Comparison of ENCODE assay signal across 18 mouse cellular contexts in the genomic region with DNA sequence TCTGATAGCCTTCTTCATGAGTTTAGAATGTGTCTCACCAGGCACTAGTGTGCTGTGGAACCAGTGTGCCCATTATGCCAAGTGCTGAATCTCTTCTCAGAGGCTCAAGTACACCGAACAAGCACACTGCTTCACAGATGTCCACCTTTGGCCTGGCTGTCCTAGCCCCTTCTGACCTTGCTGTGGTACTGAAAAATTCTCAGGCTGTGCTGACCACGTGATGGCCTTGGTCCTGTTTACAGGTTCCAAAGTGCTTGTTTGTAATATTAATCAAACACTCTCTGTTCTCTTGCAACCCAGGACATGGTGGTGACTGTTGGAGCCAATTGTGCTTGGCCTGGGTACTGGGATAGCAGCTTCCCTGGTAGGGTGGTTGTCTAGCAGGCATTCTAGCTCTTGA. TPM values are rescaled to one million over a fixed set of nuclear protein-coding genes. Genes with fewer than 3 reads are reported as not detected.
DNase-seq lines count a peak whose midpoint lies in the region; ATAC-seq and TF ChIP-seq lines count a peak whose summit lies in the region.
"Had no signal": no experiment of that assay in that cellular context is flagged by ENCODE, and none has a peak within 500 bp of the region (broad histone marks: within the 10 kb centered on the region; RNA-seq: fewer than 3 reads in every experiment).

No protein-coding gene starts in this region.

- H3K9ac ChIP-seq in kidney, embryonic 14.5 days (ENCODE audit: low read depth, low read length) = no peak overlapping the region
- H3K9ac ChIP-seq in kidney, postnatal 0 days (ENCODE audit: low read depth, low read length) = no peak overlapping the region
- H3K9ac ChIP-seq in liver, embryonic 12.5 days = peak overlapping the region; percentile 76
- H3K9ac ChIP-seq in heart, adult 2 months (ENCODE audit: low read depth, low read length) = no peak overlapping the region
- H3K9ac ChIP-seq: forebrain, embryonic 13.5 days; limb, embryonic 13.5 days had no signal

- no peak overlapping the region for H3K4me3 ChIP-seq in kidney, embryonic 14.5 days (ENCODE audit: low read length)
- H3K4me3 ChIP-seq in kidney, postnatal 0 days (replicated peaks; ENCODE audit: low read depth, low read length) = no peak overlapping the region
- peak overlapping the region; percentile 57 for H3K4me3 ChIP-seq in liver, embryonic 12.5 days
- H3K4me3 ChIP-seq in heart, adult 2 months = no peak overlapping the region
- H3K4me3 ChIP-seq in gastrocnemius, adult 2 months = no peak overlapping the region
- H3K4me3 ChIP-seq: forebrain, embryonic 13.5 days; layer of hippocampus, adult 2 months; limb, embryonic 13.5 days had no signal

- no peak for ATAC-seq in kidney, embryonic 14.5 days (ENCODE audit: low FRiP score, low TSS enrichment)
- ATAC-seq in kidney, postnatal 0 days (replicated peaks; ENCODE audit: low FRiP score, low read depth) = 0 out of 2 replicates have a peak, but pooled peaks have one; percentile 14
- no peak for ATAC-seq in liver, embryonic 12.5 days
- ATAC-seq in granulocyte monocyte progenitor cell, adult 5-6 weeks (replicated peaks; ENCODE audit: poor library complexity, severe bottlenecking) = no peak
- ATAC-seq: forebrain, embryonic 13.5 days; midbrain, embryonic 16.5 days had no signal

- 77% methylated on average over 2 of the region's 2 CpGs for WGBS in kidney, embryonic 14.5 days
- WGBS in kidney, postnatal 0 days = 90% methylated on average over 2 of the region's 2 CpGs
- 56% methylated on average over 2 of the region's 2 CpGs for WGBS in liver, embryonic 12.5 days (ENCODE audit: insufficient replicate concordance)
- 81% methylated on average over 2 of the region's 2 CpGs for WGBS in heart, adult 2 months

- no peak overlapping the region for H3K27ac ChIP-seq in kidney, embryonic 14.5 days (ENCODE audit: low read depth, low read length)
- H3K27ac ChIP-seq in kidney, postnatal 0 days = peak overlapping the region; percentile 60; the same call in 1 of the 2 replicates
- peak overlapping the region; percentile 96 for H3K27ac ChIP-seq in liver, embryonic 12.5 days
- H3K27ac ChIP-seq in heart, adult 2 months = no peak overlapping the region
- H3K27ac ChIP-seq in gastrocnemius, adult 2 months = no peak overlapping the region
- H3K27ac ChIP-seq: forebrain, embryonic 13.5 days; layer of hippocampus, adult 2 months; limb, embryonic 13.5 days had no signal

- 0 out of 2 replicates have a peak, but pooled peaks cover 4% of the 10 kb centered on the region for H3K36me3 ChIP-seq in kidney, embryonic 14.5 days (ENCODE audit: control insufficient read depth, insufficient read depth, low read length)
- 0 out of 2 replicates have a peak, but pooled peaks cover 12% of the 10 kb centered on the region for H3K36me3 ChIP-seq in kidney, postnatal 0 days (ENCODE audit: insufficient read depth, low read length)
- H3K36me3 ChIP-seq in liver, embryonic 12.5 days = peaks cover 30% of the 10 kb centered on the region
- no peaks in the 10 kb centered on the region for H3K36me3 ChIP-seq in heart, adult 2 months (ENCODE audit: control insufficient read depth, insufficient read depth, low read length)

- no peaks in the 10 kb centered on the region for H3K9me3 ChIP-seq in kidney, embryonic 14.5 days (ENCODE audit: control insufficient read depth, low read length)
- no peaks in the 10 kb centered on the region for H3K9me3 ChIP-seq in kidney, postnatal 0 days (replicated peaks; ENCODE audit: low read length)
- H3K9me3 ChIP-seq in liver, embryonic 12.5 days (replicated peaks) = no peaks in the 10 kb centered on the region
- H3K9me3 ChIP-seq: forebrain, embryonic 13.5 days; limb, embryonic 13.5 days had no signal

- H3K4me1 ChIP-seq in kidney, embryonic 14.5 days (ENCODE audit: control insufficient read depth, insufficient read depth, low read length) = peaks cover 2% of the 10 kb centered on the region; the same call in 1 of the 2 replicates
- H3K4me1 ChIP-seq in kidney, postnatal 0 days (replicated peaks; ENCODE audit: insufficient read depth, low read length) = peaks cover 17% of the 10 kb centered on the region
- H3K4me1 ChIP-seq in liver, embryonic 12.5 days = peaks cover 92% of the 10 kb centered on the region
- peaks cover 4% of the 10 kb centered on the region for H3K4me1 ChIP-seq in heart, adult 2 months (ENCODE audit: control insufficient read depth, insufficient read depth, low read length)

- TF ChIP-seq CTCF in kidney, postnatal 0 days (IDR thresholded peaks at IDR 0.05; ENCODE audit: low read depth) = no peak
- no peak for TF ChIP-seq CTCF in heart, adult 2 months (IDR thresholded peaks at IDR 0.05)
- TF ChIP-seq CTCF in gastrocnemius, adult 2 months (IDR thresholded peaks at IDR 0.05) = no peak

- no peaks in the 10 kb centered on the region for H3K79me2 ChIP-seq in heart, adult 2 months (replicated peaks; ENCODE audit: control insufficient read depth, insufficient read depth, low read length)

- TF ChIP-seq EP300 in heart, adult 2 months (IDR thresholded peaks at IDR 0.05; ENCODE audit: insufficient read depth, low read depth, low read length) = no peak

- TF ChIP-seq POLR2A in heart, adult 2 months (IDR thresholded peaks at IDR 0.05; ENCODE audit: insufficient read depth, low read depth, low read length) = no peak

- intact Hi-C loops in heart, adult 2 months (cut with DNase I) = no loop called here
- intact Hi-C loops in gastrocnemius, adult 2 months (cut with DNase I) = loop anchor here (10.0 kb wide), 1 partner anchor 50 kb away; no protein-coding TSS in a partner anchor

- no peaks in the 10 kb centered on the region for H3K27me3 ChIP-seq in kidney, embryonic 14.5 days (ENCODE audit: control insufficient read depth, insufficient read depth, low read length)
- no peaks in the 10 kb centered on the region for H3K27me3 ChIP-seq in kidney, postnatal 0 days (ENCODE audit: insufficient read depth, low read length)
- H3K27me3 ChIP-seq in liver, embryonic 12.5 days (replicated peaks) = no peaks in the 10 kb centered on the region
- no peaks in the 10 kb centered on the region for H3K27me3 ChIP-seq in heart, adult 2 months (ENCODE audit: control insufficient read depth, insufficient read depth, low read length)
- H3K27me3 ChIP-seq: forebrain, embryonic 13.5 days; limb, embryonic 13.5 days had no signal

- DNase-seq in kidney, adult 11 months = peak; percentile 89
- DNase-seq in kidney, postnatal 0 days (ENCODE audit: low spot score) = no peak
- DNase-seq in heart, adult 2 months = no peak
- DNase-seq in urinary bladder, postnatal 14 days (ENCODE audit: low spot score) = no peak
- no peak for DNase-seq in gastrocnemius, adult 2 months
- DNase-seq: adrenal gland, adult 8-10 months; cerebellum, adult 11 months; cerebellum, postnatal 14 days; heart, adult 11 months; lung, postnatal 10 days; thymus, adult 18-20 months had no signal

- no peak overlapping the region for H3K4me2 ChIP-seq in kidney, embryonic 14.5 days (replicated peaks; ENCODE audit: low read depth, low read length)
- H3K4me2 ChIP-seq in kidney, postnatal 0 days (ENCODE audit: low read length) = no peak overlapping the region
- H3K4me2 ChIP-seq in liver, embryonic 12.5 days = peak overlapping the region; percentile 78
- H3K4me2 ChIP-seq: forebrain, embryonic 13.5 days; limb, embryonic 13.5 days had no signal

RNA-seq across cellular contexts. Expression of a gene that starts 0.7 kb away (rescaled TPM):
- polyA plus RNA-seq in kidney, embryonic 14.5 days (2014; fragmentation: Nextera tagmentation; extraction: Ambion mirVana) = 0.80 and 1.5 TPM in 2 replicates
- 8.5 and 10.1 TPM in 2 replicates for polyA plus RNA-seq in kidney, postnatal 0 days (2015; fragmentation: Nextera tagmentation; extraction: Ambion mirVana)
- polyA plus RNA-seq in liver, embryonic 12.5 days (2016; fragmentation: Nextera tagmentation; extraction: Ambion mirVana) = 12.7 and 12.9 TPM in 2 replicates
- not detected for total RNA-seq in heart, adult 2 months (2021)
- 0.06 and 0.12 TPM in 2 replicates for polyA plus RNA-seq in heart, adult 2 months (2012; rRNA removed)
- not detected for total RNA-seq in gastrocnemius, adult 2 months (2021)
- total RNA-seq in granulocyte monocyte progenitor cell, adult 5-6 weeks (2014; fragmentation: Nextera tagmentation) = not detected in 2 replicates
- total RNA-seq in granulocyte monocyte progenitor cell, adult 5-6 weeks (2017) = 0.10 TPM in 1 of 2 replicates, not detected in the other

RNA-seq across cellular contexts. Expression of a gene that starts 5.2 kb away (rescaled TPM):
- polyA plus RNA-seq in kidney, embryonic 14.5 days (2014; fragmentation: Nextera tagmentation; extraction: Ambion mirVana) = 5.0 and 9.1 TPM in 2 replicates
- 6.5 and 6.9 TPM in 2 replicates for polyA plus RNA-seq in kidney, postnatal 0 days (2015; fragmentation: Nextera tagmentation; extraction: Ambion mirVana)
- 6.2 and 7.1 TPM in 2 replicates for polyA plus RNA-seq in liver, embryonic 12.5 days (2016; fragmentation: Nextera tagmentation; extraction: Ambion mirVana)
- 1 to 10 TPM; 5.0 to 6.6 TPM for total RNA-seq in heart, adult 2 months (2021)
- polyA plus RNA-seq in heart, adult 2 months (2012; rRNA removed) = 9.2 and 15.6 TPM in 2 replicates
- total RNA-seq in gastrocnemius, adult 2 months (2021) = 1 to 10 TPM; 3.9 to 4.6 TPM
- 9.3 and 9.5 TPM in 2 replicates for total RNA-seq in granulocyte monocyte progenitor cell, adult 5-6 weeks (2014; fragmentation: Nextera tagmentation)
- 8.3 and 9.1 TPM in 2 replicates for total RNA-seq in granulocyte monocyte progenitor cell, adult 5-6 weeks (2017)

RNA-seq across cellular contexts. Expression of a gene that starts 14.5 kb away (rescaled TPM):
- polyA plus RNA-seq in kidney, embryonic 14.5 days (2014; fragmentation: Nextera tagmentation; extraction: Ambion mirVana) = 11.0 and 11.3 TPM in 2 replicates
- polyA plus RNA-seq in kidney, postnatal 0 days (2015; fragmentation: Nextera tagmentation; extraction: Ambion mirVana) = 6.3 and 7.4 TPM in 2 replicates
- 5.9 TPM in 2 replicates for polyA plus RNA-seq in liver, embryonic 12.5 days (2016; fragmentation: Nextera tagmentation; extraction: Ambion mirVana)
- total RNA-seq in heart, adult 2 months (2021) = 10 to 100 TPM; 21.7 to 23.2 TPM
- 30.4 and 33.3 TPM in 2 replicates for polyA plus RNA-seq in heart, adult 2 months (2012; rRNA removed)
- total RNA-seq in gastrocnemius, adult 2 months (2021) = 10 to 100 TPM; 11.8 to 12.5 TPM
- total RNA-seq in granulocyte monocyte progenitor cell, adult 5-6 weeks (2014; fragmentation: Nextera tagmentation) = 13.3 and 18.6 TPM in 2 replicates
- 5.9 and 6.4 TPM in 2 replicates for total RNA-seq in granulocyte monocyte progenitor cell, adult 5-6 weeks (2017)

RNA-seq across cellular contexts. Expression of a gene that starts 17.6 kb away (rescaled TPM):
- 24.0 and 32.7 TPM in 2 replicates for polyA plus RNA-seq in kidney, embryonic 14.5 days (2014; fragmentation: Nextera tagmentation; extraction: Ambion mirVana)
- polyA plus RNA-seq in kidney, postnatal 0 days (2015; fragmentation: Nextera tagmentation; extraction: Ambion mirVana) = 23.2 and 25.1 TPM in 2 replicates
- polyA plus RNA-seq in liver, embryonic 12.5 days (2016; fragmentation: Nextera tagmentation; extraction: Ambion mirVana) = 18.0 and 18.6 TPM in 2 replicates
- total RNA-seq in heart, adult 2 months (2021) = 10 to 100 TPM; 17.6 to 21.6 TPM
- 33.5 and 36.5 TPM in 2 replicates for polyA plus RNA-seq in heart, adult 2 months (2012; rRNA removed)
- total RNA-seq in gastrocnemius, adult 2 months (2021) = 10 to 100 TPM; 18.0 to 45.2 TPM
- 2.0 and 5.1 TPM in 2 replicates for total RNA-seq in granulocyte monocyte progenitor cell, adult 5-6 weeks (2014; fragmentation: Nextera tagmentation)
- 0.86 and 1.5 TPM in 2 replicates for total RNA-seq in granulocyte monocyte progenitor cell, adult 5-6 weeks (2017)

RNA-seq across cellular contexts. Expression of a gene that starts 45.1 kb away (rescaled TPM):
- 23.0 and 29.0 TPM in 2 replicates for polyA plus RNA-seq in kidney, embryonic 14.5 days (2014; fragmentation: Nextera tagmentation; extraction: Ambion mirVana)
- 27.8 and 28.1 TPM in 2 replicates for polyA plus RNA-seq in kidney, postnatal 0 days (2015; fragmentation: Nextera tagmentation; extraction: Ambion mirVana)
- 16.1 and 17.8 TPM in 2 replicates for polyA plus RNA-seq in liver, embryonic 12.5 days (2016; fragmentation: Nextera tagmentation; extraction: Ambion mirVana)
- 1 to 10 TPM; 8.3 to 9.6 TPM for total RNA-seq in heart, adult 2 months (2021)
- 26.1 and 36.0 TPM in 2 replicates for polyA plus RNA-seq in heart, adult 2 months (2012; rRNA removed)
- total RNA-seq in gastrocnemius, adult 2 months (2021) = 1 to 10 TPM; 7.8 to 8.0 TPM
- total RNA-seq in granulocyte monocyte progenitor cell, adult 5-6 weeks (2014; fragmentation: Nextera tagmentation) = 24.4 and 29.3 TPM in 2 replicates
- total RNA-seq in granulocyte monocyte progenitor cell, adult 5-6 weeks (2017) = 11.0 and 17.6 TPM in 2 replicates

Comparison
In these comparisons a context has a peak if more than half of its experiments do, and no peak if none do; other contexts are left out.
1. H3K27ac ChIP-seq: peak in kidney, postnatal 0 days (single experiment) and liver, embryonic 12.5 days (single experiment); none in kidney, embryonic 14.5 days (single experiment), heart, adult 2 months (single experiment) and gastrocnemius, adult 2 months (single experiment).